Mouse (Mus musculus): ENCODE measurements around the gene Naa80.
"Not testable (repeated sequence)": the region's sequence is repeated elsewhere in the genome, so short reads cannot be mapped to it uniquely, and the experiment has no call there.

GRCm38 (mm10) chr9:107565556-107565955, 13.1 kb upstream of the Naa80 start:
- not testable (repeated sequence) for TF ChIP-seq TAL1, GATA1 (IDR thresholded peaks at IDR 0.05; ENCODE audit: low read length)

All from erythroblast, embryonic 14.5 days (primary cell).